Mouse (Mus musculus): Measurements from ENCODE around the gene Rimbp3. TPM values are rescaled to one million over a fixed set of nuclear protein-coding genes. Genes with fewer than 3 reads are reported as not detected.

Rimbp3 gene
- polyA plus RNA-seq, 1 experiment from 2014 or later, result 2.5 TPM

Other genes starting within 250 kb of the Rimbp3 start
- 160 and 173 TPM in 2 replicates for gene Mapk1, start 225.2 kb upstream of the Rimbp3 start, polyA plus RNA-seq (2015; fragmentation: Nextera tagmentation; extraction: Ambion mirVana)
- 155 TPM in 2 replicates for gene Ypel1, start 138.9 kb upstream of the Rimbp3 start, polyA plus RNA-seq (2015; fragmentation: Nextera tagmentation; extraction: Ambion mirVana)
- gene Ppil2, start 97.3 kb upstream of the Rimbp3 start, polyA plus RNA-seq (2015; fragmentation: Nextera tagmentation; extraction: Ambion mirVana), result 168 and 171 TPM in 2 replicates
- 34.1 and 35.5 TPM in 2 replicates for gene 2610318N02Rik, start 83.4 kb upstream of the Rimbp3 start, polyA plus RNA-seq (2015; fragmentation: Nextera tagmentation; extraction: Ambion mirVana)
- gene Sdf2l1, start 76.2 kb upstream of the Rimbp3 start, polyA plus RNA-seq (2015; fragmentation: Nextera tagmentation; extraction: Ambion mirVana), result 37.0 and 42.9 TPM in 2 replicates
- 21.5 and 22.0 TPM in 2 replicates for gene Ydjc, start 64.0 kb upstream of the Rimbp3 start, polyA plus RNA-seq (2015; fragmentation: Nextera tagmentation; extraction: Ambion mirVana)
- gene Ccdc116, start 61.4 kb upstream of the Rimbp3 start, polyA plus RNA-seq (2015; fragmentation: Nextera tagmentation; extraction: Ambion mirVana), result 1.1 and 1.4 TPM in 2 replicates
- 330 and 342 TPM in 2 replicates for gene Ube2l3, start 6.0 kb upstream of the Rimbp3 start, polyA plus RNA-seq (2015; fragmentation: Nextera tagmentation; extraction: Ambion mirVana)
- gene Hic2, start 25.0 kb downstream of the Rimbp3 start, polyA plus RNA-seq (2015; fragmentation: Nextera tagmentation; extraction: Ambion mirVana), result 13.2 and 13.6 TPM in 2 replicates
- gene Tmem191c, start 67.5 kb downstream of the Rimbp3 start, polyA plus RNA-seq (2015; fragmentation: Nextera tagmentation; extraction: Ambion mirVana), result 24.1 and 28.1 TPM in 2 replicates
- 1.1 and 2.2 TPM in 2 replicates for gene Serpind1, start 122.8 kb downstream of the Rimbp3 start, polyA plus RNA-seq (2015; fragmentation: Nextera tagmentation; extraction: Ambion mirVana)
- gene Snap29, start 197.4 kb downstream of the Rimbp3 start, polyA plus RNA-seq (2015; fragmentation: Nextera tagmentation; extraction: Ambion mirVana), result 21.2 and 23.3 TPM in 2 replicates
- 62.7 and 67.5 TPM in 2 replicates for gene Pi4ka, start 197.7 kb downstream of the Rimbp3 start, polyA plus RNA-seq (2015; fragmentation: Nextera tagmentation; extraction: Ambion mirVana)
- gene Crkl, start 243.4 kb downstream of the Rimbp3 start, polyA plus RNA-seq (2015; fragmentation: Nextera tagmentation; extraction: Ambion mirVana), result 88.7 and 91.2 TPM in 2 replicates